Mouse (Mus musculus): Measurements from ENCODE around the gene Stra8. TPM values are rescaled to one million over a fixed set of nuclear protein-coding genes. Genes with fewer than 3 reads are reported as not detected.
A peak's percentile ranks its signal among the peaks of the same experiment; 100 is the strongest.

The Stra8 gene
- polyA plus RNA-seq, 1 experiment from 2014 or later: not detected

GRCm38 (mm10) chr6:34942446-34942845, 22.5 kb downstream of the Stra8 start:
- Histone ChIP-seq H3K9ac (ENCODE audit: low read depth, low read length) (no peak overlapping the region), H3K36me3 (ENCODE audit: control insufficient read depth, insufficient read depth, low read length) (no peaks in the 10 kb centered on the region), H3K4me2 (replicated peaks; ENCODE audit: low read depth, low read length) (no peak overlapping the region), H3K9me3 (ENCODE audit: control insufficient read depth, low read length) (no peaks in the 10 kb centered on the region), H3K4me1 (replicated peaks; ENCODE audit: control insufficient read depth, insufficient read depth, low read length) (no peaks in the 10 kb centered on the region), H3K27ac (ENCODE audit: low read depth, low read length) (no peak overlapping the region), H3K4me3 (ENCODE audit: low read depth, low read length) (no peak overlapping the region), H3K27me3 (ENCODE audit: control insufficient read depth, insufficient read depth, low read length) (no peaks in the 10 kb centered on the region)
- no peak for ATAC-seq (ENCODE audit: low FRiP score)
- DNase-seq (ENCODE audit: low spot score): no peak
- 93% methylated on average over 9 of the region's 9 CpGs for WGBS

GRCm38 (mm10) chr6:34943499-34943898, 23.5 kb downstream of the Stra8 start:
- no peaks in the 10 kb centered on the region for H3K27me3 ChIP-seq (ENCODE audit: control insufficient read depth, insufficient read depth, low read length)
- no peak for DNase-seq (ENCODE audit: low spot score)
- no peaks in the 10 kb centered on the region for H3K9me3 ChIP-seq (ENCODE audit: control insufficient read depth, low read length)
- 76% methylated on average over 5 of the region's 5 CpGs for WGBS
- H3K9ac ChIP-seq (ENCODE audit: low read depth, low read length): no peak overlapping the region
- H3K36me3 ChIP-seq (ENCODE audit: control insufficient read depth, insufficient read depth, low read length): no peaks in the 10 kb centered on the region
- no peak overlapping the region for H3K4me3 ChIP-seq (ENCODE audit: low read depth, low read length)
- no peak overlapping the region for H3K4me2 ChIP-seq (replicated peaks; ENCODE audit: low read depth, low read length)
- no peak for ATAC-seq (ENCODE audit: low FRiP score)
- no peak overlapping the region for H3K27ac ChIP-seq (ENCODE audit: low read depth, low read length)
- no peaks in the 10 kb centered on the region for H3K4me1 ChIP-seq (replicated peaks; ENCODE audit: control insufficient read depth, insufficient read depth, low read length)

GRCm38 (mm10) chr6:34946486-34947079, 26.6 kb downstream of the Stra8 start:
- no peaks in the 10 kb centered on the region; the same call in 1 of the 2 replicates for H3K4me1 ChIP-seq (replicated peaks; ENCODE audit: control insufficient read depth, insufficient read depth, low read length)
- 94% methylated on average over 1 of the region's 1 CpGs for WGBS
- DNase-seq (ENCODE audit: low spot score): no peak
- H3K9me3 ChIP-seq (ENCODE audit: control insufficient read depth, low read length): no peaks in the 10 kb centered on the region
- H3K27me3 ChIP-seq (ENCODE audit: control insufficient read depth, insufficient read depth, low read length): no peaks in the 10 kb centered on the region
- no peak overlapping the region for H3K4me3 ChIP-seq (ENCODE audit: low read depth, low read length)
- no peak overlapping the region for H3K27ac ChIP-seq (ENCODE audit: low read depth, low read length)
- ATAC-seq (ENCODE audit: low FRiP score): no peak
- H3K4me2 ChIP-seq (replicated peaks; ENCODE audit: low read depth, low read length): no peak overlapping the region
- no peak overlapping the region for H3K9ac ChIP-seq (ENCODE audit: low read depth, low read length)
- no peaks in the 10 kb centered on the region for H3K36me3 ChIP-seq (ENCODE audit: control insufficient read depth, insufficient read depth, low read length)

- Histone ChIP-seq H3K4me1 (replicated peaks; ENCODE audit: control insufficient read depth, insufficient read depth, low read length) (no peaks in the 10 kb centered on the region; the same call in 1 of the 2 replicates), H3K4me2 (replicated peaks; ENCODE audit: low read depth, low read length) (peak overlapping the region; percentile 28), H3K4me3 (ENCODE audit: low read depth, low read length) (no peak overlapping the region), H3K9me3 (ENCODE audit: control insufficient read depth, low read length) (no peaks in the 10 kb centered on the region), H3K27ac (ENCODE audit: low read depth, low read length) (no peak overlapping the region), H3K27me3 (ENCODE audit: control insufficient read depth, insufficient read depth, low read length) (no peaks in the 10 kb centered on the region), H3K9ac (ENCODE audit: low read depth, low read length) (no peak overlapping the region), H3K36me3 (ENCODE audit: control insufficient read depth, insufficient read depth, low read length) (no peaks in the 10 kb centered on the region)
- WGBS: 17% methylated on average over 11 of the region's 11 CpGs
- no peak for ATAC-seq (ENCODE audit: low FRiP score)
- DNase-seq (ENCODE audit: low spot score): no peak
Observed at GRCm38 (mm10) chr6:34948461-34948860, 28.5 kb downstream of the Stra8 start.

- ATAC-seq (ENCODE audit: low FRiP score) (no peak), DNase-seq (ENCODE audit: low spot score) (no peak)
- H3K27me3 ChIP-seq (ENCODE audit: control insufficient read depth, insufficient read depth, low read length): no peaks in the 10 kb centered on the region
- H3K4me3 ChIP-seq (ENCODE audit: low read depth, low read length): no peak overlapping the region
- no peaks in the 10 kb centered on the region; the same call in 1 of the 2 replicates for H3K4me1 ChIP-seq (replicated peaks; ENCODE audit: control insufficient read depth, insufficient read depth, low read length)
- no peak overlapping the region for H3K9ac ChIP-seq (ENCODE audit: low read depth, low read length)
- H3K27ac ChIP-seq (ENCODE audit: low read depth, low read length): no peak overlapping the region
- no peaks in the 10 kb centered on the region for H3K36me3 ChIP-seq (ENCODE audit: control insufficient read depth, insufficient read depth, low read length)
- H3K9me3 ChIP-seq (ENCODE audit: control insufficient read depth, low read length): no peaks in the 10 kb centered on the region
- 89% methylated on average over 7 of the region's 7 CpGs for WGBS
- H3K4me2 ChIP-seq (replicated peaks; ENCODE audit: low read depth, low read length): no peak overlapping the region
Observed at GRCm38 (mm10) chr6:34951518-34951917, 31.6 kb downstream of the Stra8 start.

GRCm38 (mm10) chr6:34951956-34952667, 32.1 kb downstream of the Stra8 start:
- H3K9ac ChIP-seq (ENCODE audit: low read depth, low read length): no peak overlapping the region
- H3K4me3 ChIP-seq (ENCODE audit: low read depth, low read length): no peak overlapping the region
- DNase-seq (ENCODE audit: low spot score) (no peak), ATAC-seq (ENCODE audit: low FRiP score) (no peak)
- WGBS: 78% methylated on average over 7 of the region's 7 CpGs
- no peaks in the 10 kb centered on the region for H3K27me3 ChIP-seq (ENCODE audit: control insufficient read depth, insufficient read depth, low read length)
- H3K4me2 ChIP-seq (replicated peaks; ENCODE audit: low read depth, low read length): no peak overlapping the region
- no peaks in the 10 kb centered on the region for H3K9me3 ChIP-seq (ENCODE audit: control insufficient read depth, low read length)
- no peak overlapping the region for H3K27ac ChIP-seq (ENCODE audit: low read depth, low read length)
- H3K4me1 ChIP-seq (replicated peaks; ENCODE audit: control insufficient read depth, insufficient read depth, low read length): no peaks in the 10 kb centered on the region; the same call in 1 of the 2 replicates
- H3K36me3 ChIP-seq (ENCODE audit: control insufficient read depth, insufficient read depth, low read length): no peaks in the 10 kb centered on the region

GRCm38 (mm10) chr6:34954926-34955861, 35.2 kb downstream of the Stra8 start:
- Histone ChIP-seq H3K4me2 (replicated peaks; ENCODE audit: low read depth, low read length) (no peak overlapping the region; the same call in 1 of the 2 replicates), H3K36me3 (ENCODE audit: control insufficient read depth, insufficient read depth, low read length) (no peaks in the 10 kb centered on the region), H3K27me3 (ENCODE audit: control insufficient read depth, insufficient read depth, low read length) (no peaks in the 10 kb centered on the region), H3K4me3 (ENCODE audit: low read depth, low read length) (no peak overlapping the region), H3K9ac (ENCODE audit: low read depth, low read length) (0 out of 2 replicates have a peak overlapping the region, but pooled peaks have one; percentile 12), H3K4me1 (replicated peaks; ENCODE audit: control insufficient read depth, insufficient read depth, low read length) (no peaks in the 10 kb centered on the region), H3K9me3 (ENCODE audit: control insufficient read depth, low read length) (no peaks in the 10 kb centered on the region), H3K27ac (ENCODE audit: low read depth, low read length) (no peak overlapping the region)
- ATAC-seq (ENCODE audit: low FRiP score) (peak; percentile 76; the same call in 1 of the 2 replicates), DNase-seq (ENCODE audit: low spot score) (peak; percentile 61)
- 57% methylated on average over 18 of the region's 18 CpGs for WGBS

- no peak; the same call in 1 of the 2 replicates for ATAC-seq (ENCODE audit: low FRiP score)
- no peaks in the 10 kb centered on the region for H3K27me3 ChIP-seq (ENCODE audit: control insufficient read depth, insufficient read depth, low read length)
- H3K27ac ChIP-seq (ENCODE audit: low read depth, low read length): no peak overlapping the region
- 43% methylated on average over 8 of the region's 8 CpGs for WGBS
- H3K9ac ChIP-seq (ENCODE audit: low read depth, low read length): 0 out of 2 replicates have a peak overlapping the region, but pooled peaks have one; percentile 12
- no peak overlapping the region for H3K4me3 ChIP-seq (ENCODE audit: low read depth, low read length)
- H3K36me3 ChIP-seq (ENCODE audit: control insufficient read depth, insufficient read depth, low read length): no peaks in the 10 kb centered on the region
- no peak overlapping the region; the same call in 1 of the 2 replicates for H3K4me2 ChIP-seq (replicated peaks; ENCODE audit: low read depth, low read length)
- DNase-seq (ENCODE audit: low spot score): no peak
- no peaks in the 10 kb centered on the region for H3K4me1 ChIP-seq (replicated peaks; ENCODE audit: control insufficient read depth, insufficient read depth, low read length)
- H3K9me3 ChIP-seq (ENCODE audit: control insufficient read depth, low read length): no peaks in the 10 kb centered on the region
Observed at GRCm38 (mm10) chr6:34955862-34956241, 35.9 kb downstream of the Stra8 start.
